Mouse (Mus musculus): ENCODE results near the gene Dnmt3b. TPM values are rescaled to one million over a fixed set of nuclear protein-coding genes. Genes with fewer than 3 reads are reported as not detected.
"Not testable (repeated sequence)": the region's sequence is repeated elsewhere in the genome, so short reads cannot be mapped to it uniquely, and the experiment has no call there.

Dnmt3b gene
- total RNA-seq, 1 experiment from 2014 or later, result 5.7 TPM

DNA sequence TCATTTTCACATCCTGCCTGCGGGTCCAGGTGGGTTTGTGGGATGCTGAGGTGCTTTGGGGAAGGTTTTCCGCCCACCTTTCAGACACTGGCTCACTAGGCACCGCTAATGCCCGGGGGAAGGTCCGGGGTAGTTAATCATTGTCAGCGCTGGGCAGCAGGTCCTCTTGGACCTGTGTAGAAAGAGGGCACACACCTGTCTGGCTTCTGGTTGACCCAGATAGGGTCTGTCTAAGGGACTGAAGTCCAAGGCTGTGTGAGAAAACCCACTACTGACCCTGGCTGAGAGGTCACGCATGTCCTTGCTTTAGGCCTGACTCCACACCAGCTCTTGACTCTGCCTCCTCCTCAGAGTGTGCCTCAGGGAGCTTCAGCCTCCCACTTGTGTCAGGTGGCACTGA lies 44.2 kb downstream of the Dnmt3b start:
- not testable (repeated sequence) for ATAC-seq (replicated peaks; ENCODE audit: insufficient number of reproducible peaks, low FRiP score, low TSS enrichment, poor library complexity, severe bottlenecking)

GRCm38 (mm10) chr2:153694462-153695085 lies 45.3 kb downstream of the Dnmt3b start:
- peak; percentile 71 for ATAC-seq (replicated peaks; ENCODE audit: insufficient number of reproducible peaks, low FRiP score, low TSS enrichment, poor library complexity, severe bottlenecking)

- no peak for ATAC-seq (replicated peaks; ENCODE audit: insufficient number of reproducible peaks, low FRiP score, low TSS enrichment, poor library complexity, severe bottlenecking)
These were observed 47.1 kb downstream of the Dnmt3b start, which contains the start of gene Dnmt3c for GRCm38 (mm10) chr2:153696352-153696751. Gene Dnmt3c (plus strand): TSS chr2:153696652.

- no peak for ATAC-seq (replicated peaks; ENCODE audit: insufficient number of reproducible peaks, low FRiP score, low TSS enrichment, poor library complexity, severe bottlenecking)
These were observed 54.1 kb downstream of the Dnmt3b start for GRCm38 (mm10) chr2:153703389-153703788.

DNA sequence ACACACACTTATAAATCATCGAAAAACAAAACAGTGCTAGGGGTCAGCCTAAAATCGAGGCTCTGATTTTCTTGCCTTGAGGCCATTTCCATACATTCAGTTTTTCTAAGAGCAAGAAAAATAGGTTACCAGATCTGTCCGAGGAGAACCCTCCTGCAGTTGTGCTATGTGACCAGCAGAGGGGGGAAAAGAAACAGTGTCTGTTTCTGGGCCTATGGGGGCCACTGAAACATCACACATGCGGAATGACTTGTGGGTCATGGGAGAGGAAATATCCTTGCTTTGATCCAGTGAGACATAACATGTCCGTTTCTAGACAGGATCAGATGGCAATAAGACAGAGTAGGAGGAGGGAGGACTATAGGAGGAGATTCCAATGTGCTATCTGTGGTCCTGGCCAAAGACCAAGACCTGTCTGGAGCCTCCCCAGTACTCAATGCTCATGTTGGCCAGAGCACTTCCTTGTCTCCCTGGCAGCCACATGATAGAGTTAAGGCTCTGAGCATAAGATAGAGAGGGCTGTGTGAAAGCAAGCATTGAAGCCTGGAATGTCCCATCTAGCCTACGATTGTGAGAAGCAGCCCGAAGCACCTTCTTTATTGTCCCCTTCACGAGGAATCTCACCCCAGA lies 61.6 kb downstream of the Dnmt3b start:
- ATAC-seq (replicated peaks; ENCODE audit: insufficient number of reproducible peaks, low FRiP score, low TSS enrichment, poor library complexity, severe bottlenecking), result no peak

- no peak for ATAC-seq (replicated peaks; ENCODE audit: insufficient number of reproducible peaks, low FRiP score, low TSS enrichment, poor library complexity, severe bottlenecking)
These were observed 63.4 kb downstream of the Dnmt3b start for GRCm38 (mm10) chr2:153712646-153713091.

DNA sequence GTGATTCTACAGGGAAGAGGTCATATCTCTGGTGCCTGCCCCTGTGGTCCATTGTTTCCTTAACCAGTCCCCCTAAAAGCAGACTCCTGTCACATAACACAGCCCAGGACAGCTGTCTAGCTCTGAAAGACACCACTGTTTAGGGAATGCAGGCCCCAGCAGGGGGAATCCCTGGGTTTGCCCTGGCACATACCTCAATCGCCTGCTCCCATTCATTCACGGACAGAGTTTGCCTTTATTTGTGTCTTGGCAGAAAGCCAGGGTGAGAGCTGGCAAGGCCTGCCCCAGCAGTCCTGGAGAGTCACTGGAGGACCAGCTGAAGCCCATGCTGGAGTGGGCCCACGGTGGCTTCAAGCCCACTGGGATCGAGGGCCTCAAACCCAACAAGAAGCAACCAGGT lies 64.0 kb downstream of the Dnmt3b start:
- no peak for ATAC-seq (replicated peaks; ENCODE audit: insufficient number of reproducible peaks, low FRiP score, low TSS enrichment, poor library complexity, severe bottlenecking)

DNA sequence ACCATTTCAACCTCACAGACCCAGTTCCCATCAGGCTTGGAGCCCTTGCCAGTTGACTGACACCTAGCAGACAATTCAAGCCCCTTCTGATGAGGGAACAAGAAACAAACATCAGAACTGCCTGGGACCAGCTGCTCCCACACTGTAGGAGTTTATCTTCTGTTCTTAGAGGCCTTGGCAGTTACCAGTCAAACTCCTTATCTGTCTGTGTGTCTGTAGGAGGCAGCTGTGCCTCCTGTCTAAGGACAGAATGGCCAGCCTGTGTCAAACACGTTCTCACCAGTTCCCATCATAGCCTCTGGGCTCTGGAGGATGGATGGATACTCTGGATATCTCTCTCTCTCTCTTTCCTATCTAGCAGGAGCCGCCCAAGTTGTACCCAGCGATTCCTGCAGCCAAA lies 68.6 kb downstream of the Dnmt3b start:
- not testable (repeated sequence) for ATAC-seq (replicated peaks; ENCODE audit: insufficient number of reproducible peaks, low FRiP score, low TSS enrichment, poor library complexity, severe bottlenecking)

DNA sequence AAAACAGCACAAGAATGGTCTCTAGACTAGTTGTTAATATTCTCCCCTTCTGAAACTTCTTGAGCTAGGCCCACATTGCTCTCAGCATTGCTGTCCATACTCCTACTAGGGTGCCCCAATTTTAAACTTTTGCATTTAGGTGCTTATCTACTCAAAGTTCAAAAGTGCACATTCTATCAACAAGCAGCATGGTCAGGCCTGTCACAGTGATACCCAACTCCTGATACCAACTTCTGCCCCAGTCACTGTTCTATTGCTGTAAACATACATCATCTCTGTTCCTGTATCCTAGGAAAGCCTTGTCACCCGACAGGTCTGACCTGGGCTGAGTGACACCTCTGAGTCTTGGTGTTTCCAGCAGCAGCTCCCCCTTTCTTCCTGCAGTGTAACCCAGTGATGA lies 73.8 kb downstream of the Dnmt3b start:
- no peak for ATAC-seq (replicated peaks; ENCODE audit: insufficient number of reproducible peaks, low FRiP score, low TSS enrichment, poor library complexity, severe bottlenecking)

- ATAC-seq (replicated peaks; ENCODE audit: insufficient number of reproducible peaks, low FRiP score, low TSS enrichment, poor library complexity, severe bottlenecking), result no peak
These were observed 75.2 kb downstream of the Dnmt3b start for GRCm38 (mm10) chr2:153724424-153724823.

- ATAC-seq (replicated peaks; ENCODE audit: insufficient number of reproducible peaks, low FRiP score, low TSS enrichment, poor library complexity, severe bottlenecking), result no peak
These were observed 75.6 kb downstream of the Dnmt3b start for GRCm38 (mm10) chr2:153724871-153725270.

DNA sequence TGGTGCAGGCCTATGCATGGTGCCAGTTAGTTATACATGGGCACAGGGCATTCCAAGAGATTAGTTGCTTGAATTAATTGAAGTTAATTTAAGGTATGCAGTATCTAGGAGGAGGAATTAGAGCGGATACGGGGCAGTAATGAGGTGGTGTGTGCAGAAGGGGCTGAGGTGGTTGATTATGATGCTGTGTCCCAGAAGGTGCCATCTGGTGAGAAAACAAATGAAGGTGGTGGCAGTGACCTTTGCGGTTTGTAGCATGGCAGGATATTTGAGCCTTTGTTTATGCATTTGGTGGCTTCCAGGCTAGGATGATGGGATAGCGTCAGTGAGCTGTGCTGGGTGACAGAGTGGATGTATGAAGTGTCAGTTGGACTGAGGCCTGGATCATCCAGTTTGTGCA lies 76.0 kb downstream of the Dnmt3b start:
- ATAC-seq (replicated peaks; ENCODE audit: insufficient number of reproducible peaks, low FRiP score, low TSS enrichment, poor library complexity, severe bottlenecking), result no peak

GRCm38 (mm10) chr2:153734033-153734432 lies 84.8 kb downstream of the Dnmt3b start:
- ATAC-seq (replicated peaks; ENCODE audit: insufficient number of reproducible peaks, low FRiP score, low TSS enrichment, poor library complexity, severe bottlenecking), result no peak

Other genes with a start within 250 kb of the Dnmt3b start
- gene 4930404H24Rik, start 156.7 kb upstream of the Dnmt3b start, total RNA-seq (2017), result not detected in 3 replicates
- gene Nol4l, start 119.5 kb upstream of the Dnmt3b start, total RNA-seq (2017), result 1.3 to 3.7 TPM (median 1.4 TPM) in 3 replicates
- gene Commd7, start 16.7 kb upstream of the Dnmt3b start, total RNA-seq (2017), result 32.5 to 55.1 TPM (median 32.6 TPM) in 3 replicates
- gene Dnmt3c, start 47.2 kb downstream of the Dnmt3b start, total RNA-seq (2017), result not detected in 3 replicates
- 84.4 to 215 TPM (median 180 TPM) in 3 replicates for gene Mapre1, start 91.8 kb downstream of the Dnmt3b start, total RNA-seq (2017)
- 0.29 TPM in 1 of 3 replicates, not detected in the others for gene Efcab8, start 130.5 kb downstream of the Dnmt3b start, total RNA-seq (2017)
- gene Sun5, start 221.6 kb downstream of the Dnmt3b start, total RNA-seq (2017), result not detected in 3 replicates
- not detected in 3 replicates for gene Bpifb2, start 225.6 kb downstream of the Dnmt3b start, total RNA-seq (2017)